Mouse (Mus musculus) mouse embryonic stem cell (cell line): ENCODE results near the gene Foxi3.

ENCODE experiments used
- in situ Hi-C, 2 experiments: fragments of 300-500 bp; cut with MboI; formaldehyde crosslinking; loops; 1 replicate in 1 of 2; 3 replicates in 1 of 2; pipeline ENCODE4 v1.14.3; 2019 to 2020; ENCODE audit warnings: low sequenced_read_pairs in 2 of 2, low pct_unique_long_range_greater_than_20kb in 1 of 2, mixed read lengths in 1 of 2; ENCODE audit not compliant: unreplicated experiment in 1 of 2

Foxi3 gene

GRCm38 (mm10) chr6:70973066-70973465, 16.7 kb downstream of the Foxi3 start:
- in situ Hi-C loops: no loop called here

GRCm38 (mm10) chr6:70981036-70981435, 24.7 kb downstream of the Foxi3 start:
- in situ Hi-C loops: no loop called here

- in situ Hi-C loops: no loop called here
Observed at GRCm38 (mm10) chr6:70982416-70982815, 26.1 kb downstream of the Foxi3 start.

GRCm38 (mm10) chr6:70986683-70987082, 30.4 kb downstream of the Foxi3 start:
- in situ Hi-C loops: no loop called here

- in situ Hi-C loops: no loop called here
Observed at GRCm38 (mm10) chr6:70996123-70996723, 39.9 kb downstream of the Foxi3 start.

GRCm38 (mm10) chr6:71002656-71003055, 46.3 kb downstream of the Foxi3 start:
- in situ Hi-C loops: no loop called here

GRCm38 (mm10) chr6:71004161-71004560, 47.8 kb downstream of the Foxi3 start:
- in situ Hi-C loops: no loop called here
